ENCODE assay signal across 8 mouse cellular contexts in genomic region chr2:30469796-30470142, GRCm38 (mm10). TPM values are rescaled to one million over a fixed set of nuclear protein-coding genes. Genes with fewer than 3 reads are reported as not detected.
DNase-seq lines count a peak whose midpoint lies in the region; ATAC-seq lines count a peak whose summit lies in the region.

No protein-coding gene starts in this region.

- intact Hi-C loops in left cerebral cortex, postnatal 14 days (cut with DNase I) = loop anchor here (2.0 to 5.0 kb wide), 6 partner anchors 29 to 325 kb away; no protein-coding TSS in a partner anchor

- H3K36me3 ChIP-seq in intestine, embryonic 15.5 days = no peaks in the 10 kb centered on the region
- no peaks in the 10 kb centered on the region for H3K36me3 ChIP-seq in megakaryocyte, embryonic 14.5 days (replicated peaks; ENCODE audit: low read length)

- peak overlapping the region; percentile 92 for H3K27ac ChIP-seq in intestine, embryonic 15.5 days

- H3K4me3 ChIP-seq in intestine, embryonic 15.5 days (replicated peaks) = peak overlapping the region; percentile 45
- peak overlapping the region; percentile 88 for H3K4me3 ChIP-seq in megakaryocyte, embryonic 14.5 days (replicated peaks)

- peaks cover 23% of the 10 kb centered on the region for H3K4me1 ChIP-seq in intestine, embryonic 15.5 days (replicated peaks)
- peaks cover 64% of the 10 kb centered on the region for H3K4me1 ChIP-seq in megakaryocyte, embryonic 14.5 days

- peak; percentile 15; the same call in 1 of the 2 replicates for ATAC-seq in intestine, embryonic 15.5 days
- no peak for ATAC-seq in erythroblast, adult 5-6 weeks (replicated peaks; ENCODE audit: low FRiP score, poor library complexity, severe bottlenecking)

- DNase-seq in R1 (ENCODE audit: low read depth, low spot score) = peak; percentile 89
- DNase-seq in cerebellum, postnatal 10 days = peak; percentile 91 to 93
- DNase-seq in frontal cortex, postnatal 36 days (ENCODE audit: low spot score in 2 of 2) = peak; percentile 80 to 86
- peak; percentile 87 to 90 for DNase-seq in left cerebral cortex, postnatal 14 days (ENCODE audit: low spot score in 2 of 2)
- peak; percentile 91 to 93 for DNase-seq in right cerebral cortex, postnatal 10 days (ENCODE audit: low spot score in 2 of 2)

- H3K27me3 ChIP-seq in intestine, embryonic 15.5 days (replicated peaks) = no peaks in the 10 kb centered on the region
- H3K27me3 ChIP-seq in megakaryocyte, embryonic 14.5 days (replicated peaks) = peaks cover 89% of the 10 kb centered on the region

- H3K9ac ChIP-seq in intestine, embryonic 15.5 days = peak overlapping the region; percentile 57

- WGBS in intestine, embryonic 15.5 days = 0% methylated on average over 19 of the region's 19 CpGs

- H3K9me3 ChIP-seq in intestine, embryonic 15.5 days = no peaks in the 10 kb centered on the region
- H3K9me3 ChIP-seq in megakaryocyte, embryonic 14.5 days = no peaks in the 10 kb centered on the region

- H3K4me2 ChIP-seq in intestine, embryonic 15.5 days (replicated peaks) = peak overlapping the region; percentile 85

RNA-seq across cellular contexts. Expression of gene Ier5l, which starts 4.2 kb away (rescaled TPM):
- 1.3 and 1.6 TPM in 2 replicates for polyA plus RNA-seq in intestine, embryonic 15.5 days (2015; fragmentation: Nextera tagmentation; extraction: Ambion mirVana)
- 10 to 100 TPM; 12.7 to 15.1 TPM for total RNA-seq in left cerebral cortex, postnatal 14 days (2021)
- polyA plus RNA-seq in megakaryocyte, embryonic 14.5 days (2012; ENCODE audit: insufficient read depth, low replicate concordance) = 2.7 and 5.0 TPM in 2 replicates
- not detected in 2 replicates for total RNA-seq in erythroblast, adult 5-6 weeks (2015; ENCODE audit: low replicate concordance)
- total RNA-seq in erythroblast, adult 5-6 weeks (2017; ENCODE audit: low replicate concordance) = not detected in 2 replicates

RNA-seq across cellular contexts. Expression of gene Ptpa, which starts 53.9 kb away (rescaled TPM):
- polyA plus RNA-seq in intestine, embryonic 15.5 days (2015; fragmentation: Nextera tagmentation; extraction: Ambion mirVana) = 117 and 120 TPM in 2 replicates
- 100 to 1,000 TPM; 143 to 147 TPM for total RNA-seq in left cerebral cortex, postnatal 14 days (2021)
- polyA plus RNA-seq in megakaryocyte, embryonic 14.5 days (2012; ENCODE audit: insufficient read depth, low replicate concordance) = 473 and 551 TPM in 2 replicates
- 121 and 149 TPM in 2 replicates for total RNA-seq in erythroblast, adult 5-6 weeks (2015; ENCODE audit: low replicate concordance)
- 118 and 183 TPM in 2 replicates for total RNA-seq in erythroblast, adult 5-6 weeks (2017; ENCODE audit: low replicate concordance)

RNA-seq across cellular contexts. Expression of gene Crat, which starts 54.2 kb away (rescaled TPM):
- 19.6 and 19.8 TPM in 2 replicates for polyA plus RNA-seq in intestine, embryonic 15.5 days (2015; fragmentation: Nextera tagmentation; extraction: Ambion mirVana)
- 10 to 100 TPM; 45.5 to 47.1 TPM for total RNA-seq in left cerebral cortex, postnatal 14 days (2021)
- polyA plus RNA-seq in megakaryocyte, embryonic 14.5 days (2012; ENCODE audit: insufficient read depth, low replicate concordance) = 55.0 and 64.0 TPM in 2 replicates
- 42.0 and 69.4 TPM in 2 replicates for total RNA-seq in erythroblast, adult 5-6 weeks (2015; ENCODE audit: low replicate concordance)
- total RNA-seq in erythroblast, adult 5-6 weeks (2017; ENCODE audit: low replicate concordance) = 51.8 and 55.1 TPM in 2 replicates

Comparison
In these comparisons a context has a peak if more than half of its experiments do, and no peak if none do; other contexts are left out.
1. RNA of gene Ier5l, which starts 4.2 kb away (total RNA-seq): 12.7 to 15.1 TPM in left cerebral cortex, postnatal 14 days; not detected in erythroblast, adult 5-6 weeks; every median in the first group is over 10 times any median in the second.
2. Peak in every context shown above with its lines, with median percentiles within 50 percentile points of each other: DNase-seq.